Mouse (Mus musculus) embryonic fibroblast, embryonic 13.5 days (primary cell): Measurements from ENCODE around the gene Gm6169.

Source experiments
- CTCF ChIP-seq: IDR thresholded peaks from 2 replicates; pipeline ENCODE4 v1.5.1; 2011; ENCODE audit warnings: mild to moderate bottlenecking, control low read depth, low read length, moderate library complexity, borderline replicate concordance; ENCODE audit not compliant: insufficient read depth
- POLR2A ChIP-seq: IDR thresholded peaks from 2 replicates; pipeline ENCODE4 v1.6.1; 2011; ENCODE audit warnings: low read depth, mild to moderate bottlenecking, control low read depth, low read length, moderate library complexity

DNA sequence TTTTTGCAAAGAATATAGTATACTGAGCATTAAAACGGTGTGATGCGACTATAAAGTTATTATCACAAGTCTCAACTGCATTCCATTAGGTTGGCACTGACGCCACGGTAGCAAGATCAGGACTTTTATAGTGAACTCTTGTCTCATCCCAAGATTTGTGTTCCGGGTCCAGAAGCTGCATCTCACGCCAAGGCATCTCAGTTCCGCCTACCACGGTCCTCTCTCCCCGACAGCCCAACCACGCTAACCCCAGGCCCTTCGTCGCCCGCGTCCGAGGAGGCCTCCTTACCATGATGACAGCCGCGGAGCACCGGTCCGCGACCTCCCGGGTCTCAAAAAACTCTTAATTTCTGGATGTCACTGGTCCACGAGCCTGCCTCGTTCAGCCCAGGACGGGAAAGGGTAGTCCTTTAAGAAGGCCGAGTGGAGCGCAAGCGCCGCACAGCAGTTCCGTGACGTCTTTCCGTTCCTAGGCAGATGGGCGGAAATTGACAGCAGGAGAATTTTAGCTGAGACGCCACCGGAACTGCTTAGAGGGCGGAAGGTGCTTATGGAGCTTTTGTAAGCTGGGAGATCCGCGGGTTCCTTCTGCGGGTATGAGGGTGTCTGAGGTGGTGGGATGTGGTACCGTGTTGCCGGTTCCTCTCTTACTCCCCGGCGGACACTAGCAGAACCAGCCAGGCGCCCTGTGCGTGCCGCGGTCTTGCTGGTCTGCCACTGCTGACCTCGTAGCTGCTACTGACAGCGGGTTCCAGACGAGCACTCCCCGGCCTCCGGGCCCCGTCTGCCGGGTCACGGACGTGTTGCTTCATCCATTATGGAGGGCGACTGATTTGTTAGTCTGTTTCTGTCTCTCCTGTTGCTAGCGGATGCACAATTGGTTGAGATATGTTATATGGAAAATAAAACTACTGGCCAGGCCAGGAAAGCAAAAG, 38.7 kb upstream of the Gm6169 start, which contains the start of the genes Gfm2 and Nsa2:
- peak; percentile 76 for TF ChIP-seq POLR2A
- no peak for TF ChIP-seq CTCF
